Mouse (Mus musculus) limb, embryonic 10.5 days (tissue): ENCODE results near the gene Mpv17. TPM values are rescaled to one million over a fixed set of nuclear protein-coding genes. Genes with fewer than 3 reads are reported as not detected.

Source experiments
- DNase-seq: peaks from one replicate; pipeline ENCODE4 v3.0.0-alpha.2; 2017; ENCODE audit warnings: low spot score
- H3K27ac ChIP-seq: fragments of 300-500 bp; sonication (generic); 2 replicates; pipeline ENCODE4 v1.5.1; 2016; ENCODE audit warnings: mild to moderate bottlenecking
- H3K27me3 ChIP-seq: fragments of 300-500 bp; sonication (generic); 2 replicates; pipeline ENCODE4 v1.6.1; 2016; ENCODE audit warnings: low read depth, mild to moderate bottlenecking; ENCODE audit not compliant: poor library complexity, severe bottlenecking
- H3K36me3 ChIP-seq: fragments of 300-500 bp; sonication (generic); 2 replicates; pipeline ENCODE4 v1.6.1; 2016; ENCODE audit warnings: mild to moderate bottlenecking, moderate library complexity
- H3K4me1 ChIP-seq: fragments of 300-500 bp; sonication (generic); 2 replicates; pipeline ENCODE4 v1.6.1; 2016
- H3K4me3 ChIP-seq: fragments of 300-500 bp; sonication (generic); 2 replicates; pipeline ENCODE4 v1.5.1; 2016; ENCODE audit warnings: mild to moderate bottlenecking, moderate library complexity
- H3K9me3 ChIP-seq: fragments of 300-500 bp; sonication (generic); replicated peaks from 2 replicates; pipeline ENCODE4 v1.6.1; 2016; ENCODE audit warnings: mild to moderate bottlenecking
- WGBS: fragments of 180-500 bp; shearing (Covaris S2); methylation state at CpG from one replicate; pipeline ENCODE4 v1.1.7; 2016; 5-methylcytosine and 5-hydroxymethylcytosine counted together
- polyA plus RNA-seq: library from polyadenylated mRNA; unstranded; fragments of >200 nt; fragmentation: Nextera tagmentation; extraction: Ambion mirVana; gene quantifications from 2 replicates; pipeline ENCODE4 v1.2.1, GENCODE M21; 2016

The Mpv17 gene
- polyA plus RNA-seq, 1 experiment from 2014 or later, result 66.0 TPM

DNA sequence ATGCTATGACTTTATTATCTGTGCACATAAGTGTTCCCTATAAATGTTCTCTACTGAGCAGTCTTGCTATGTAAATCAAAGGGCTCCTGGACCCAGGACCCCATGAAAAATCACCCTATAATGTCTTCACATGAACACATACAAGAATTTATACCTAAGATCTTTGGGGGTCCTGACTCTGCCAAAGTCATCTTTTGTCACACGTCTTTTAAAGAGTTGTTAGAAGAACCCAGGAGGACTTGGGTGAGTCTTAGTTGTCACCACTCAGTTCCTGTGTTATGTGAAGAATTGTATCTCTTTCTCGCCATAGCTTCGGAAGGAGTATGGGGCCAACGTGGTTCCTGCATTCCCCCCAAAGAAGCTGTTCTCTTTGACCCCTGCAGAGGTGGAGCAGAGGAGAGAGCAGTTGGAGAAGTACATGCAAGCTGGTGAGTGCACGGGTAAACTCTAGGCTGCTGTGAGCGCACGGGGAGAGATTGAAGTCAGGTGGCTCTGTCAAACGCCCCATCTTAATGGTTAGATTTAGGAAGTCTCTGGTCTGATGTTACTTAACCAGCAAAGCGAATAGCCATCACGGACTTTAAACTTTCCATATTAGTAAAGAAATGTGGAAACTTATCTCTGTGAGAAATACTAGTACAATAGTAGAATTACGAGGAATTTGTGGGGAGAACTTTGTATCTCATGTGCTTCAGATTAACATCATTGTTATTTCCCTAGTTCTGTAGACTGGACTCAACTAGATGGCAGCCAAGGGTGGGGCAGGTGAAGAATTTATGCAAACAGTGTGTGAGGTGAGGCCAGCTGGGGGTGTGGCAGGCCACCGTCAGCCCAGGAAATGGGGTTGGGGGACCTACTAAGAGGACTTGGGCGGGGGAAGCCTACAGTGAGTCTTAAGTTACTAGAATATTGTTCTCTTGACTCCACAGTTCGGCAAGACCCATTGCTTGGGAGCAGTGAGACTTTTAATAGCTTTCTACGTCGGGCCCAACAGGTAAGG, 40.7 kb upstream of the Mpv17 start:
- peaks cover 22% of the 10 kb centered on the region for H3K4me1 ChIP-seq
- DNase-seq, result no peak
- peak overlapping the region; percentile 89 for H3K4me3 ChIP-seq
- H3K9me3 ChIP-seq, result no peaks in the 10 kb centered on the region
- H3K27ac ChIP-seq, result no peak overlapping the region
- no peaks in the 10 kb centered on the region for H3K27me3 ChIP-seq
- peaks cover 76% of the 10 kb centered on the region for H3K36me3 ChIP-seq
- WGBS, result 93% methylated on average over 16 of the region's 16 CpGs

DNA sequence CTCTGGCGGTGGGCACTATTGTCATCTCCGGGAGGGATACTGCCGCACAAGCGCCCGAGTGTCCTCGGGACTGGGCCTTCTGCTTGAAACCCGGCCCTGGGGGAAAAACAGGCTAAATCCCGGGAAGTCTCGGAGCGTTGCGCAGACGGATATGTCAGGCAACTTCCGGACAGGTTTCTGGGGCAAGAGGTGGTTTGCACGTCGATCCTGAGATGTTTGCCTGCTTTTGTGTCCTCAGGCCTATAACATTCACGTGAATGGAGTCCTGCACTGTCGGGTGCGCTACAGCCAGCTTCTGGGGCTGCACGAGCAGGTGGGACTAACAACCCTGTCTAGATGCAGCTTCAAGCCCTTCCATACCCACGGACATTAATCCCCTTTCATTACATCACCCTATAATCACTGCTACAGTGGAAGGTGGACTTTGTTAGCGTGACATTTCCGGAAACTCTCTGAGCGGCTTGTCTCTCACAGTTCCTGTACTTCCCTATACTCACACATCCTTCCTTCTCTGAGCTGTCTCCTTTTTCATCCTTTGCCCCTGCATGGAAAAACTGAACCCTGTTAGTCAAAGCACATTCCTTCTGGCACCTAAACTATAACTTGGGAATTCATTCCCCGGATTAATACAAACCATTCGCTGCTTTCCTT, 39.7 kb upstream of the Mpv17 start:
- no peaks in the 10 kb centered on the region for H3K9me3 ChIP-seq
- H3K27ac ChIP-seq, result peak overlapping the region; percentile 91
- peaks cover 20% of the 10 kb centered on the region for H3K4me1 ChIP-seq
- WGBS, result 15% methylated on average over 25 of the region's 25 CpGs
- DNase-seq, result no peak
- H3K27me3 ChIP-seq, result no peaks in the 10 kb centered on the region
- H3K4me3 ChIP-seq, result peak overlapping the region; percentile 89
- peaks cover 74% of the 10 kb centered on the region for H3K36me3 ChIP-seq

DNA sequence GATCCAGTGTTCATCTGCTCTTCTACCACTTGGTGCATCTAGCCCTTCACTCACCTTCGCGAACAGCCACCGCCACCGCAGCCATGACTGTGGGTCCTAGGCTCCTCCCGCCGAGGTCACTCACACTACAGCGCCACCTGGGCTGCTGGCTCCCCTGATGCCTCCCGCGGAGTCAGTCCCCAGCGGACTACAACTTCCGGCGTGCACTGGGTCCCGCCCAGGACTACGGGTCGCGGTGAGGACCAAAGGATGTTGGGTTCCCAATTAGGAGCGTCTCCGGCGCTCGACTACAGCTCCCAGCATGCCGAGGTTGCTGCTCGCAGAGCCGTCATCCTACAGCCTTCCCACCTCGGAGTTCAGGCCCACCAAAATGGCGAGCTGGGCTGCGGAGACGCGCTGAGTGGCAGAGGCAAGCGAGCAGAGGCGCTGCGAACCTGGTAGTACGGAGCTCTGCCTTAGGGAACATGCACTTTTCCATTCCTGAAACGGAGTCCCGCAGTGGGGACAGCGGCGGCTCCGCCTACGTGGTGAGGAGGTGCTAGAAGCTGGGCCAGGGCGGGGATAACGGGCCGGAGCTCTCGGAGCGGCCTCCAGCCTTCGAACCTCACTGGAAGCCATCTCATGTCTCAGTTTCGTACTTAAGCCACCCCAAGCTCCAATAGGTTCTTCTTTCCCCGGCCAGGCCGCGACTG, 39.0 kb upstream of the Mpv17 start, which contains the start of the genes Snx17 and Eif2b4:
Snx17 (plus strand) TSS at position 289 of the 692 bp plus-strand sequence.
Eif2b4 (minus strand) TSS at position 492 of the 692 bp plus-strand sequence.
- peak; percentile 100 for DNase-seq
- under 1% methylated on average over 48 of the region's 48 CpGs for WGBS
- Histone ChIP-seq H3K27ac (peak within 1 kb of the TSS; percentile 91), H3K27me3 (no peaks in the 10 kb centered on the region), H3K4me3 (peak within 1 kb of the TSS; percentile 89), H3K9me3 (no peaks in the 10 kb centered on the region), H3K4me1 (peaks cover 20% of the 10 kb centered on the region), H3K36me3 (peaks cover 74% of the 10 kb centered on the region)

DNA sequence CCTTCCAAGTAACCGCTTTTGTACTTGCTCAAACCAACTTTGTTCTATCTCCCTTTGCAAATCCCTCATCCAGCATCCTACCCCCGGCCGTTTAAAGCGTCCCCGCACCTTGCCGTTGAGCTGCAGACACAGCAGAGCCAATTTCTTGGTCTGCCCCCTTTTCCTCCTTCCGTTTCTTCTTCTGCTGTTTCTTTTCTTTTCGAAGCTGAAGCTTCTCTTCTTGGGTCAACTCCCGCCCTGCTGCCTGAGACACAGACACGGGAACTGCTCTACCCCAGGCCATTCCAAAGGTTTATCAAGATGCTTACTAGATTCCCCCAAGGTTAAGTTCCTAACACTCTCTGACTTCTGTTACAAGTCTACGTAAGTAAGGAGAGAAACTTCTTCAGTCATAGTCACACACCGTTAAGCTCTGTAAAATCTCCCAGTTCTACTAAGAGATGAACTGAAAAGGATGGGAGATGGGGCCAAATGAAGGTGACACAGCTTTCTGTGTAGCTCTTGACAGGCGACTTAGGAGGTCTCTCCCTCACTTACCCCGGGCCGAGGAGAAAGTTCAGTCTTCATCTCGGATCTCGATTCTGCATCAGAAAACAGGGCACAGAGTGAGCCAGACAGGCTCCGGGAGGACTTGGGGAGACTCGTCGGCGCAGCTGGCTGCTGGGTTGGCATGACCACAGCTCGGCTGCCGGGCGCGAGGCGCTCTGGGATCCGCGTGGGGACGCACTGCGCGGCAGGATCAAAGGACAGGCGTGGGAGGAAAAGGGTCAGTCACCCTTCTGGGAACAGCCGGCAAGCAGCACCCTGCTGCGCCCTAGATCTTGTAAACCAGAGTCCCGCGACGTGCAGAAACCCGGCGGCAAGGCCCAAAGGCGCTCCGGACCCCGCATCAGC, 38.2 kb upstream of the Mpv17 start:
- 17% methylated on average over 42 of the region's 42 CpGs for WGBS
- peaks cover 74% of the 10 kb centered on the region for H3K36me3 ChIP-seq
- no peaks in the 10 kb centered on the region for H3K9me3 ChIP-seq
- peak overlapping the region; percentile 91 for H3K27ac ChIP-seq
- no peak for DNase-seq
- H3K4me3 ChIP-seq, result peak overlapping the region; percentile 89
- H3K27me3 ChIP-seq, result no peaks in the 10 kb centered on the region
- H3K4me1 ChIP-seq, result peaks cover 20% of the 10 kb centered on the region

DNA sequence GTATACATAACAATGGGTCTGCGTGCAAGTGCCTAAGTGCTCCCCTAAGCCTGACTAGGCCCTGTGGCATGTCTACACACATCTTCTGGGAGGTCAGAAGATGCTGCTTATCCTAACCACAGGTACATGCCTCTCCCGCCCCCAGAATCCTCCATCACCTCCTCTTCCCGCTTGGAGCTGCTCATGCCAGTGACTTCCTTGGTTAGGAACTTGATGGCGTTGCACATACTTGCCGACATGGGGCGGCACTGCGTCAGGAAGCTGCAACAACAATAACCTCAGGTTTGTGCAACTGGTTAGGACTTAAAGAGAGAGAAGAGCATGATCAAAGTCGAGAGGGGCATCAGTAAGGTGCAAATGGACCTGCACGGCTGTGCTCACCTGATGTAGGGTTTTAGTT, 36.1 kb upstream of the Mpv17 start:
- Histone ChIP-seq H3K4me3 (no peak overlapping the region), H3K36me3 (peaks cover 60% of the 10 kb centered on the region), H3K27ac (no peak overlapping the region), H3K4me1 (peaks cover 20% of the 10 kb centered on the region), H3K9me3 (no peaks in the 10 kb centered on the region), H3K27me3 (no peaks in the 10 kb centered on the region)
- 93% methylated on average over 9 of the region's 9 CpGs for WGBS
- DNase-seq, result no peak

DNA sequence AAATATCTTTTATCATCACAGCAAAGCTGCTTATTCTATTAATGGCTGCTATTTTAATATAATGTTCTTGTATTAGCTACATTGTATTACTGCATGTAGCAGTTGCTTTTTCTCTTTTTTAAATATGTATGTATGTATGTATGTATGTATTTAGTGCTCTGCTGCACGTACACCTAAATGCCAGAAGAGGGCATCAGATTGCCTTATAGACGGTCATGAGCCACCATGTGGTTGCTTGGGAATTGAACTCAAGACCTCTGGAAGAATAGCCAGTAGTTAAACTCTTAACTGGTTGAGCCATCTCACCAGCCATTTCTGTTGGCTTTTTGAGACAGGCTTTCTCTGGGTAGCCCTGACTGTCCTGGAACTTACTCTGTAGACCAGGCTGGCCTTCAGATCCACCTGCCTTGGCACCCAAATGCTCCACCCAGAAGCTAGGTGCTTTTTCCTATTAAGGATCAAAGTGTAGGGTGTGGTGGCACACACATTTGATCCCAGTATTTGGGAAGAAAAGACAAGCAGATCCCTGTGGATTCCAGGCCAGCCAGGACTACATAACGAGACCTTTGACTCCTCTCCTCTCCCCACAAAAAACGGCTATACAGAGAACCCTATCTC, 34.3 kb upstream of the Mpv17 start:
- DNase-seq, result no peak
- no peak overlapping the region for H3K4me3 ChIP-seq
- peaks cover 48% of the 10 kb centered on the region for H3K36me3 ChIP-seq
- H3K4me1 ChIP-seq, result peaks cover 12% of the 10 kb centered on the region
- no peaks in the 10 kb centered on the region for H3K27me3 ChIP-seq
- 82% methylated on average over 4 of the region's 4 CpGs for WGBS
- no peak overlapping the region for H3K27ac ChIP-seq
- no peaks in the 10 kb centered on the region for H3K9me3 ChIP-seq

DNA sequence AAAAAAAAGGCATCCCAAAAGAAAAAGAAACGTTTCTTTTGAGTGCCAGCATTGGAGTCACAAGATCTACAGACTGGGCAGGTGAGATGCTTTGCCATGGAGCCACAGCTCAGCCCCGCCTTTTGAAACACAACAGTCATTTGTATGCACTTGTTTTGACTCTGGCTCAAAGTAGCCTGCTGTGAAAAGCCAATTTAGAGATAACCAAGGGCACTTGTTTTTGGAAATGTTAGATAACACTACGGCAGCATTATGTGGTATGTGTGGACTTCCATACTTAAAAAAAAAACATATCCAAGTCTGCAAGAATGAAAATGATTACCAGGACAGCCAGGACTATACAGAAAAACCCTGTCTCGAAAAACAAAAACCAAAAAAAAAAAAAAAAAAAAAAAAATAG, 29.6 kb upstream of the Mpv17 start:
- Histone ChIP-seq H3K27ac (no peak overlapping the region), H3K36me3 (peaks cover 20% of the 10 kb centered on the region), H3K4me3 (no peak overlapping the region), H3K4me1 (peaks cover 7% of the 10 kb centered on the region), H3K9me3 (no peaks in the 10 kb centered on the region), H3K27me3 (no peaks in the 10 kb centered on the region)
- no peak for DNase-seq
- WGBS, result 62% methylated on average over 4 of the region's 4 CpGs

DNA sequence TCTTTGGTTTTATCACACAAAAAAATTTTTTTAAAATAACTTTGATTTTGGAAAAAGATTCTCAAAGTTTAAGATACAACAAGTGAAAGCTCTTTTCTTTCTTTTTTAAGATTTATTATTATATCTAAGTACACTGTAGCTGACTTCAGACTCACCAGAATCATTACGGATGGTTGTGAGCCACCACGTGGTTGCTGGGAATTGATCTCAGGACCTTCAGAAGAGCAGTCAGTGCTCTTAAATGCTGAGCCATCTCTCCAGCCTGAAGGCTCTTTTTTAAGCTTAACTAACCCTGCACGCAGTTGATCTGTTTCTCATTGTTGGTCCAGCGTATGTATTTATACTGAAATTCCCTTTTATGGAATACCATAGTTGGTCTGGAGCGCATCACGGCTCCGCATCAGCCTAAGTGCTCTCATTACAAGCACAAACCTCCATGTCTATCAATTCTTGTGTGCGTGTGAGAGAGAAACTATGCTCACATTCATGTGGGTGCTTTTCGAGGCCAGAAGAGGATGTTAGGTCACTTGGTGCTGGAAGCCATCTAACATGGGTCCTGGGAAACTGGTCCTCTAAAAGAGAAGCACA, 27.2 kb upstream of the Mpv17 start:
- Histone ChIP-seq H3K4me1 (peaks cover 9% of the 10 kb centered on the region), H3K9me3 (no peaks in the 10 kb centered on the region), H3K36me3 (peaks cover 19% of the 10 kb centered on the region), H3K27ac (no peak overlapping the region), H3K27me3 (no peaks in the 10 kb centered on the region), H3K4me3 (peak overlapping the region; percentile 92; the same call in 1 of the 2 replicates)
- 92% methylated on average over 9 of the region's 9 CpGs for WGBS
- no peak for DNase-seq

DNA sequence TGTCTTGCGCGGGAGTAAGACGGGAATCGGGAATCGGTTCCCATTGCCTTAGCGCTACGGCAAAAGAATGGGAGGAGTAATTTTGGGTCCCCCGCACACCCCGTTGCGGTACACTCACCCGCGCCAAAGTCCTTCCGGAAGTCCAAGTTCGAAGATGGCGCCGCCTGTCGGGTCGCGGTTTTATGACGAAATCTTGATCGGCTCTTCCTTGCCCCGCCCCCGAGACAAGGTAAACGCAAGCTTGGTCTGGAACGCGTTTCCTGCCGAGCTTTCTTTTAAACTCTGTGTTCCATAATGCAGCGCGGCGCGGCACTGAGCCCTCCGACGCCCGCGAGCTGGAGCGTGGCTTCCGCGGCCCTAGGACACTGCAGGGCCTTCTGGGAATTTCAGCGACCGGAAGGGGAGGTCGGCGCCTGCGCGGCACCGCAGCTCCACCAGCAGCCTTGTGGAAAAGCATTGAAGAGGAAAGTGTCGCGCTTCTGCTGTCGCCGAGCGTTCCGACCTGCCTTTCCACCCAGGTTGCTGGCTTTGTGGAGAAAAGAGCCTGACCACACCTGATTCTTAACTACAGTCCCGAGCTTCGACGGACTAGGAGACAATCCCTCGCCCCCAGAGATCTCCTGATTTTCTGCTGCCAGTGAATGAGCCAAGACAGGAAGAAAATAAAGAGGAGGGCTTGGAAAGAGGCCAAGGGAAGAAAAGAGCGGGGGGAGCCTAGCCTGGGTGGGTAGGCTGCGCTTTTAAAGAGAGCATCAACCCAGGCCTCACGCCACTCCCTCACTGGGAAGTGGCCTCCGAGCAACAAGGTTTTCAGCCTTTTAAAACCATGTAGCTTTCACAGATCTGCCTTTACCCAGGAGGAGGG, 25.9 kb upstream of the Mpv17 start, which contains the start of the genes Gm29609 and Gtf3c2:
Gm29609 (minus strand) TSS at position 146 of the 865 bp plus-strand sequence.
Gtf3c2 (minus strand) TSS at position 379 of the 865 bp plus-strand sequence.
- peak; percentile 93 for DNase-seq
- Histone ChIP-seq H3K27me3 (no peaks in the 10 kb centered on the region), H3K9me3 (no peaks in the 10 kb centered on the region), H3K27ac (peak within 1 kb of the TSS; percentile 92), H3K4me1 (peaks cover 9% of the 10 kb centered on the region), H3K4me3 (peak within 1 kb of the TSS; percentile 92), H3K36me3 (peaks cover 27% of the 10 kb centered on the region)
- under 1% methylated on average over 59 of the region's 59 CpGs for WGBS

DNA sequence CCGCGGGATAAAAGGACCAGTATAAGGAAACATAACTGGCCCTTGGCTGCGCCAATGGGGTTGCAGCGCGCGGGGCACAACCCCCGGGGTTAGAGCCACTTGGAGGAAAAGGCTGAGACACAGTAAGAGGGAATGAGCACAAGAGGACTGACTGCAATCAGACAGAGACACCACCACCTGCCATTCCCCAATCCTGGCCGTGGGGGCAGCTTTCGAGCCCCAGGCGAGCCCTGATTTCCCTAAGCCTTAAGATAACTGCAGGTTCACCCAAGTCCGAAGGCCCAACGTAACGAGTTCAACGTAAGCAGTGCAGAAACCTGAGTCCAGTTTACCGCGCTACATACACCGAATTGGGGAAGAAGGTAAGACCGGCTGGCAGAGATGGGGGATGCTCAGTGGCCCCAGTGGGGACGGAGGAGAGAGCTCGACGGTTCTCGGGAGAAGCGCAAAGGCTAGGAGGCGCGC, 25.3 kb upstream of the Mpv17 start:
- H3K36me3 ChIP-seq, result peaks cover 33% of the 10 kb centered on the region
- DNase-seq, result peak; percentile 59
- H3K4me3 ChIP-seq, result peak overlapping the region; percentile 92
- WGBS, result under 1% methylated on average over 25 of the region's 25 CpGs
- no peaks in the 10 kb centered on the region for H3K9me3 ChIP-seq
- peaks cover 9% of the 10 kb centered on the region for H3K4me1 ChIP-seq
- H3K27me3 ChIP-seq, result no peaks in the 10 kb centered on the region
- peak overlapping the region; percentile 92 for H3K27ac ChIP-seq
